Mouse (Mus musculus) cerebellum, adult 2 months (tissue): ENCODE data around the gene Lrrc74a. TPM values are rescaled to one million over a fixed set of nuclear protein-coding genes. Genes with fewer than 3 reads are reported as not detected.

Experiments
- DNase-seq, 2 experiments: peaks; one replicate each; pipeline ENCODE4 v3.0.0; 2021
- H3K27ac ChIP-seq: fragments of 200-500 bp; 2 replicates; pipeline ENCODE4 v1.5.1; 2012; ENCODE audit warnings: low read length, control low read depth, inconsistent platforms; ENCODE audit not compliant: insufficient read depth
- H3K27me3 ChIP-seq: fragments of 200-500 bp; 2 replicates; pipeline ENCODE4 v1.6.1; 2012; ENCODE audit warnings: inconsistent platforms, mild to moderate bottlenecking, low read length, moderate library complexity; ENCODE audit not compliant: control insufficient read depth, insufficient read depth
- H3K4me1 ChIP-seq: fragments of 200-500 bp; 2 replicates; pipeline ENCODE4 v1.6.1; 2011; ENCODE audit warnings: low read length; ENCODE audit not compliant: control insufficient read depth, insufficient read depth
- H3K4me3 ChIP-seq: fragments of 200-500 bp; replicated peaks from 2 replicates; pipeline ENCODE3; 2011; ENCODE audit warnings: mild to moderate bottlenecking, low read depth, low read length, control low read depth; ENCODE audit not compliant: insufficient read depth
- CTCF ChIP-seq: fragments of 200-500 bp; IDR thresholded peaks from 2 replicates; pipeline ENCODE4 v1.5.1; 2011; ENCODE audit warnings: low read depth, mild to moderate bottlenecking, control low read depth, low read length, moderate library complexity, borderline replicate concordance; ENCODE audit not compliant: insufficient read depth
- POLR2A ChIP-seq: fragments of 200-500 bp; IDR thresholded peaks from 2 replicates; pipeline ENCODE4 v1.6.1; 2011; ENCODE audit warnings: low read length, control low read depth, borderline replicate concordance; ENCODE audit not compliant: insufficient read depth
- WGBS: fragments of 180-500 bp; shearing (Covaris S2); methylation state at CpG from one replicate; pipeline ENCODE4 v1.1.7; 2018; 5-methylcytosine and 5-hydroxymethylcytosine counted together
- polyA plus RNA-seq: library from polyadenylated mRNA; depleted of rRNA; stranded (reverse); fragments of >200 nt; gene quantifications from 2 replicates; pipeline ENCODE4 v1.2.3, GENCODE M21; 2012

The Lrrc74a gene
- polyA plus RNA-seq, 1 experiment = not detected

DNA sequence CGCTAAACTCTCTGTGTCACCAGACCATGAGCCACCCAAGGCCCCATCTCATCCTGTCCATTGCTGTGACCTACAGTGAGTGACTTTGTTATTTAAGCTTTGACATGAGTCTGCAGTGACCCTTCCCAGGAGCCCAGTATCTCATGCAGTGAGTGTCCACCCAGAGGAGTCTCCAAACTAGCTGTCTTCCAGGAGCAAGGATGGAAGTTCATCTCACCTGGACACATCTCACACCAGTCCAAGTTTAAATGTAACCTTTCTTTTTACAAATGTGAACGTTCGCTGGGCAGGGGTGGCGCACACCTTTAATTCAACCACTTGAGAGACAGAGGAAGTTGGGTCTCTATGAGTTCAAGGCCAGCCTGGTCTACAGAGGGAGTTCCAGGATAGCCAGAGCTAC lies 44.4 kb downstream of the Lrrc74a start:
- 93% methylated on average over 4 of the region's 4 CpGs for WGBS
- no peak overlapping the region for H3K4me3 ChIP-seq
- DNase-seq = no peak
- TF ChIP-seq CTCF (no peak), POLR2A (no peak)
- peaks cover 10% of the 10 kb centered on the region for H3K4me1 ChIP-seq
- no peaks in the 10 kb centered on the region for H3K27me3 ChIP-seq
- no peak overlapping the region for H3K27ac ChIP-seq

DNA sequence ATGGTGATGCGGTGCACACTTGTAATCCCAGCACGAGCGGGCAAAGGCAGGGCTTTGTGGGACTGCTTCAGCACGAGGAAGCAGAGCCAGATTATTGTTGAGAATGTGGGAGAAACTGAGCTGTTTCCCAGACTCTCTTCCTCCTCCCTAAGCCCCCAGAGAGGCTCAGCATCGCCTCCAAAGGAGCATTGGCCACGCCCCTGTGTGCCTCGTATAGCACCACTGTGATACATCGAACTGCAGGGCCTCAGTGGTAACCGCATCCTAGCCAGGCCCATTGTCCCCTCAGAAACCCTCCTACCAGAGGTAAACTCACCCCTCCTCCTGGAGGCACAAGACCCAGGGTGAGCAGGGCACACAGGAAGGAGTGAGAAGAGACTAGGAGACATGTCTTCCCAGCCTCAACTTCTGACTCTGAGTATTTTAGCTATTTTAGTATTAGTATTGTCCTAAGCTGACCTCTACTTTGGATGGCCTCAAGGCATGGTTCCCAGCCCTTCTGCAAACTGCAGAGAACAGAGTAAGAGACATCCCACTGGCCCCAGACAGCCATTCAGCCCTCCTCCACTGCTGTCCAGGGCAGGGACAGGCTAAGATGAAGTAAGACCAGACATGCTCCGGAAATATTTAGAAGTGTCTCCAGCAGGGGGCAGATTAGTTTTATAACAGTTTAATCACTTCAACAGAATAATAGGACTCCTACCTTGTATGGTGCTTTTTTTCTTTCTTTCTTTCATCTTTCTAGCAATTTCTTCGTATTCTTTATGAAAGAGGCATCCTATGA lies 45.2 kb downstream of the Lrrc74a start:
- no peak overlapping the region for H3K27ac ChIP-seq
- H3K4me3 ChIP-seq = no peak overlapping the region
- TF ChIP-seq POLR2A (no peak), CTCF (peak; percentile 11; the same call in 1 of the 2 replicates)
- peaks cover 10% of the 10 kb centered on the region for H3K4me1 ChIP-seq
- H3K27me3 ChIP-seq = no peaks in the 10 kb centered on the region
- DNase-seq = no peak
- WGBS = 72% methylated on average over 11 of the region's 11 CpGs

DNA sequence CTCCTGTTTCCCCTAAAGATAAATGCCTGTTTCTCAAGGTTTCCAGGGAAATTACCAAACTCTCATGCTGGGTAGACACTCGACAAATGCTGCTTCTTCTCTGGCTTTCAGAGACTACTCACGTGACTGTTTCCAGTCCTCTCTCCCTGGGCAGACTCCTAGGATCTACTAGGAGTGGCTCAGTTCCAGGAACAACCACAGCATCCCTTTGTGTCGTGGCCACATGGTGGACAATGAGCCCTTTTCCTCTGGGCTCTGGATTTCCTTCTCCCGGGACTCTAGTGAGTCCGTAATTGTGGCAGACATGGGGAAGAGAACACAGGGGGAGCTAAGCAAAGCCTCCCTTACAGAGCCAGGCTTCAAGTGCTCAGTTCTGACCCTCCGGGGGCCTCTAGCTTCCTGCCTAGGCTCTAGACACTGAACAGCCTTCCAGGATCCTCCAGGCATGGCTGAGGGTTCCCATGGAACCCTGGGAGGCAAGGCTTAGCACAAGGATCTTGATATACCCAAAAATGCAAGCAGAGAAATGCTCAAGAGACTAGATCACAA lies 47.6 kb downstream of the Lrrc74a start:
- DNase-seq = peak in 1 of 2 experiments; percentile 45
- Histone ChIP-seq H3K27me3 (no peaks in the 10 kb centered on the region), H3K4me3 (no peak overlapping the region), H3K27ac (no peak overlapping the region), H3K4me1 (peaks cover 7% of the 10 kb centered on the region; the same call in 1 of the 2 replicates)
- WGBS = 25% methylated on average over 6 of the region's 6 CpGs
- TF ChIP-seq POLR2A = no peak
- TF ChIP-seq CTCF = no peak

DNA sequence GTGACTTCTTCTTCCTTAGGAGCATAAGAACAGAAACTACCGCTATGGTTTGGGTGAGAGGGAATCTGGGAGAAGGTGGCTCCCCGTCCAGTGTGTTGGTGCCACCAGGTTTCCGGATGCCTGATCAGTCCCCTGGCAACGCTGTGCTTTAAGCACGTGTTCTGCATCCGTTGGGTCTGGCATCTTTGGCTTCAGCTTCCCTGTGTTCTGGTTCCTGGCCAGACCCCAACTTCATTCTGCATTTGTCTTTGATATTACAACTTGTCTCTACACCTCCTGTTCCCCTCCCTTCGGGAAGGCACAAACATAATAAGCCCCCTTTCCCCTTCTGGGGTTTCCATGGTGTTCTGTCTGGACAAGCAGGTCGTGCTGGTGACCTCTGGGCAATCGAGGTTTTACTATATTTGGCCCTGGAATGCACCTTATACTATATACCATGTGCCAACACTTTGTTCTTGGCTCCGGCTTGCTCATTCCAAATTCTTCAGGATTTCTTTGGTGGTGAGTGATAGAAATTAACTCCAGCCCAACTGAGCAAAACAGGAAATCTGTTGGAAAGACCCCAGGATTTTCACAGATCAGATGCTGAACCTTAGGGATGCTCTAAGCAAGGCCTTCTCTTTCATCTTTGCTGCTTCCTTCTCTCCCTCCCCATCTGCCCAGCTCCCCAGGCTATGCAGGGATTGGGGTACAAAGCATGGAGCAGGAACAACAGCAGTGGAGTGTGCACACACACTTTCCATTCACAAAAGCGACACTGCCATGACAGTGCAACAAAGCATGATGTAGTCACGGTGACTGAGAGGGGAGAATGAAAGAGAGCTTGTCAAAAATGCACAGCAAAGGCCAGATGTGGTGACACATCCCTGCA lies 52.2 kb downstream of the Lrrc74a start:
- Histone ChIP-seq H3K4me1 (peaks cover 17% of the 10 kb centered on the region), H3K4me3 (no peak overlapping the region), H3K27ac (no peak overlapping the region), H3K27me3 (no peaks in the 10 kb centered on the region)
- peak; percentile 36 to 56 for DNase-seq
- TF ChIP-seq POLR2A (no peak), CTCF (no peak)
- 29% methylated on average over 12 of the region's 12 CpGs for WGBS

DNA sequence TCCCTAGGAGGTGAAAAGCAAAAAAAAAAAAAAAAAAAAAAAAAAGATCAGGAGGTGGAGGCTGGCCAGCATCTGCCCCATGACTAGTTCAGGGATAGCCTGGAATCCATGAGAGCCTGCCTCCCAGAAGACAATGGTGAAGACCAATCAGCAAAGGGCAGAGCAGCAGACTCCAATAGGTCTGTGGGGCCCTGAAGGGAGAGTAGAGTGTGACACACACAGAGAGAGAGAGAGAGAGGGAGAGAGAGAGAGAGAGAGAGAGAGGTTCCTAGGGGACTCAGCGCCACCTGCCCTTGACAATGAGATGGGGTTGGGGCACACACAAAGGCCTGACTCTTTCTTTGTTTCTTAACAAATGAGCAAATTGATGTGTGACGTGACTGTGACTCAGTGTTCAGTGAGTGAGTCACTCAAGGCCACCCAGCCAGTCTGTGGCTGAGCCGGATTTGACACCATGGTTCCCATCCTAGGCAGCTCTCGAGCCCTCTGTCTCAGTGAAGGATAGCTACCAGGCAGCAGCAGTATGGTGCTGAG lies 52.9 kb downstream of the Lrrc74a start:
- WGBS = 75% methylated on average over 4 of the region's 4 CpGs
- H3K4me1 ChIP-seq = peaks cover 17% of the 10 kb centered on the region
- H3K4me3 ChIP-seq = no peak overlapping the region
- TF ChIP-seq POLR2A (no peak), CTCF (no peak)
- no peak overlapping the region for H3K27ac ChIP-seq
- DNase-seq = no peak
- no peaks in the 10 kb centered on the region for H3K27me3 ChIP-seq

DNA sequence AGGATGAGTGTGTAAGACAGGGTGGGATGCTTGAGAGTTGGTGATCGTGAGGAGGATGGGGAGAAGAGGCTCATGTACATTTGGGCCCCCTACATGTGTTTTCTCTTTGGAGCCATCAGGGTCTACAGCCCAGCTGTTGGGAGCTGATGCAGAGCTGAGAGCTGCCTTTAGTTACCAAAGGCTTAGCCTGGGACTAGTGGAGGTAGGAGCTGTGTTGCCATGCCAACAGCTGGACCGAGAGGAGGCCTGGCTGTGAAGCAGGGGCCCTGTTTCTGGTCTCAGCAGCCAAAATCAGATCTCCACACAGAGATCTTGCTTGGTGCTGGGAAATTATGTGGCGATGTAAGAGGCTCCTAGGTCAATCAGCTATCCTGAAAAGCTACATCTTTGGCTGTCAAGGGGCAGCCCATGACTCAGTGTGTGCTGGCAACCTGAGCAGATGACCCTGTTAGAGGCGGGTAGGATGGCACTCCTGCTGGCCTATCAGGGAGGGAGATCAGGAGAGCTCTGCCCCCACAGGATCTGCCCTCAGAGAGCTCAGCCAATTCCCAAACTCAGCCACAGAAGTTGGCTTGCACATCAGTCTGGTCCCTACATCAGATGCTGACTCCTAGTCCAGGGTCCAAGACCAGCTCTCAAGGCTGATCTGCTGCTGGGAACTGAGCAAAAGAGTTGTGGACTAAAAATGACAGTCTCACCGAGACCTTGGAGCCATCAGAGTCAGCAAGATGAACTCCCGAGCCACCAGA lies 56.1 kb downstream of the Lrrc74a start:
- Histone ChIP-seq H3K27ac (peak overlapping the region; percentile 32; the same call in 1 of the 2 replicates), H3K4me1 (peaks cover 21% of the 10 kb centered on the region), H3K4me3 (no peak overlapping the region), H3K27me3 (no peaks in the 10 kb centered on the region)
- TF ChIP-seq POLR2A = no peak
- no peak for TF ChIP-seq CTCF
- WGBS = 31% methylated on average over 6 of the region's 6 CpGs
- peak in 1 of 2 experiments; percentile 16 for DNase-seq

DNA sequence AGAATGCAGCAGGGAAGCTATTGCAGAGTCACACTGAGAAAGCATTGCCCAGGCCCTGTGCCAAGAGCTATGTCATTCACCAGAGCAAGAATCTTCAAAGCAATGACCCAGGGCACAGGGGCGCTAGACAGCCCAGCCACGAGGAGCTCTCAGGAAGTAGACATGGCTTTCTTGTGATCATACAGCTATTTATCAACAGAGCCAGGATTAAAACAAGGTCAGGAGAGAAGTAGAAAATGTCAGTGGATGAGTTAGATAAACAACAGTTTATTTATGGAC lies 56.6 kb downstream of the Lrrc74a start:
- Histone ChIP-seq H3K27me3 (no peaks in the 10 kb centered on the region), H3K27ac (0 out of 2 replicates have a peak overlapping the region, but pooled peaks have one; percentile 32), H3K4me1 (peaks cover 26% of the 10 kb centered on the region), H3K4me3 (no peak overlapping the region)
- 12% methylated on average over 2 of the region's 2 CpGs for WGBS
- TF ChIP-seq CTCF = no peak
- DNase-seq = peak; percentile 67 to 70
